Mouse (Mus musculus) neural tube, embryonic 14.5 days (tissue): Measurements from ENCODE around the gene Spred3. TPM values are rescaled to one million over a fixed set of nuclear protein-coding genes. Genes with fewer than 3 reads are reported as not detected.
A peak's percentile ranks its signal among the peaks of the same experiment; 100 is the strongest.

Experiments used
- ATAC-seq: fragments of 200-750 bp; cut with Nextera tagmentation; 2 replicates; pipeline ENCODE4 v1.8.0; 2017; ENCODE audit warnings: low read depth, mild to moderate bottlenecking, moderate TSS enrichment, moderate library complexity
- H3K27ac ChIP-seq: fragments of 300-500 bp; sonication (generic); 2 replicates; pipeline ENCODE4 v1.5.1; 2014; ENCODE audit warnings: low read depth, mild to moderate bottlenecking, control low read depth, low read length, moderate library complexity, mixed read lengths
- H3K27me3 ChIP-seq: fragments of 300-500 bp; sonication (generic); 2 replicates; pipeline ENCODE4 v1.6.1; 2014; ENCODE audit warnings: low read length; ENCODE audit not compliant: control insufficient read depth, insufficient read depth
- H3K36me3 ChIP-seq: fragments of 300-500 bp; sonication (generic); 2 replicates; pipeline ENCODE4 v1.6.1; 2014; ENCODE audit warnings: low read length, mixed read lengths; ENCODE audit not compliant: control insufficient read depth, insufficient read depth
- H3K4me1 ChIP-seq: fragments of 300-500 bp; sonication (generic); 2 replicates; pipeline ENCODE4 v1.6.1; 2014; ENCODE audit warnings: low read length; ENCODE audit not compliant: control insufficient read depth, insufficient read depth
- H3K4me2 ChIP-seq: fragments of 300-500 bp; sonication (generic); 2 replicates; pipeline ENCODE4 v1.6.1; 2014; ENCODE audit warnings: mild to moderate bottlenecking, low read depth, low read length, control low read depth
- H3K4me3 ChIP-seq: fragments of 300-500 bp; sonication (generic); 2 replicates; pipeline ENCODE4 v1.5.1; 2014; ENCODE audit warnings: low read depth, low read length, control low read depth, mixed read lengths
- H3K9ac ChIP-seq: fragments of 300-500 bp; sonication (generic); replicated peaks from 2 replicates; pipeline ENCODE4 v1.6.1; 2014; ENCODE audit warnings: low read depth, mild to moderate bottlenecking, control low read depth, low read length, mixed read lengths
- H3K9me3 ChIP-seq: fragments of 300-500 bp; sonication (generic); 2 replicates; pipeline ENCODE4 v1.6.1; 2016; ENCODE audit warnings: low read length; ENCODE audit not compliant: control insufficient read depth
- WGBS: fragments of 180-500 bp; shearing (Covaris S2); extraction: QIAGEN DNeasy Blood & Tissue Kit; methylation state at CpG from one replicate; pipeline ENCODE4 v1.1.7; 2014; 5-methylcytosine and 5-hydroxymethylcytosine counted together
- polyA plus RNA-seq: library from polyadenylated mRNA; unstranded; fragments of >200 nt; fragmentation: Nextera tagmentation; extraction: Ambion mirVana; gene quantifications from 2 replicates; pipeline ENCODE4 v1.2.1, GENCODE M21; 2014

Spred3 gene
- polyA plus RNA-seq, 1 experiment from 2014 or later: 14.9 TPM

- H3K27me3 ChIP-seq: peaks cover 4% of the 10 kb centered on the region; the same call in 1 of the 2 replicates
- 4% methylated on average over 67 of the region's 68 CpGs for WGBS
- peak within 1 kb of the TSS; percentile 74 for H3K9ac ChIP-seq
- no peaks in the 10 kb centered on the region for H3K9me3 ChIP-seq
- ATAC-seq: peak; percentile 84
- peak within 1 kb of the TSS; percentile 57 for H3K4me3 ChIP-seq
- H3K27ac ChIP-seq: peak within 1 kb of the TSS; percentile 76
- H3K4me2 ChIP-seq: peak within 1 kb of the TSS; percentile 56
- no peaks in the 10 kb centered on the region for H3K36me3 ChIP-seq
- H3K4me1 ChIP-seq: 0 out of 2 replicates have a peak, but pooled peaks cover 4% of the 10 kb centered on the region
These were observed 14.1 kb downstream of the Spred3 start, which contains the start of gene Fam98c for GRCm38 (mm10) chr7:29155838-29156782. Gene Fam98c (minus strand): TSS chr7:29156234.

- Histone ChIP-seq H3K4me2 (peak overlapping the region; percentile 56), H3K9me3 (no peaks in the 10 kb centered on the region), H3K27me3 (peaks cover 4% of the 10 kb centered on the region; the same call in 1 of the 2 replicates), H3K4me1 (0 out of 2 replicates have a peak, but pooled peaks cover 4% of the 10 kb centered on the region), H3K9ac (peak overlapping the region; percentile 74), H3K4me3 (peak overlapping the region; percentile 57), H3K36me3 (no peaks in the 10 kb centered on the region), H3K27ac (peak overlapping the region; percentile 76)
- 7% methylated on average over 37 of the region's 37 CpGs for WGBS
- ATAC-seq: peak; percentile 91
These were observed 14.9 kb downstream of the Spred3 start for GRCm38 (mm10) chr7:29155196-29155837.

GRCm38 (mm10) chr7:29154018-29154720 lies 16.0 kb downstream of the Spred3 start:
- no peak overlapping the region for H3K4me3 ChIP-seq
- H3K36me3 ChIP-seq: no peaks in the 10 kb centered on the region
- H3K27me3 ChIP-seq: peaks cover 4% of the 10 kb centered on the region; the same call in 1 of the 2 replicates
- 97% methylated on average over 14 of the region's 14 CpGs for WGBS
- ATAC-seq: no peak
- H3K4me2 ChIP-seq: no peak overlapping the region
- 0 out of 2 replicates have a peak, but pooled peaks cover 4% of the 10 kb centered on the region for H3K4me1 ChIP-seq
- H3K9ac ChIP-seq: no peak overlapping the region
- H3K27ac ChIP-seq: no peak overlapping the region
- no peaks in the 10 kb centered on the region for H3K9me3 ChIP-seq

GRCm38 (mm10) chr7:29151486-29151885 lies 18.7 kb downstream of the Spred3 start:
- ATAC-seq: no peak
- Histone ChIP-seq H3K4me2 (no peak overlapping the region), H3K27ac (no peak overlapping the region), H3K9ac (no peak overlapping the region), H3K36me3 (no peaks in the 10 kb centered on the region), H3K9me3 (no peaks in the 10 kb centered on the region), H3K4me3 (no peak overlapping the region), H3K27me3 (no peaks in the 10 kb centered on the region), H3K4me1 (0 out of 2 replicates have a peak, but pooled peaks cover 4% of the 10 kb centered on the region)
- WGBS: 69% methylated on average over 10 of the region's 10 CpGs

GRCm38 (mm10) chr7:29148771-29149170 lies 21.4 kb downstream of the Spred3 start:
- Histone ChIP-seq H3K4me1 (no peaks in the 10 kb centered on the region), H3K36me3 (no peaks in the 10 kb centered on the region), H3K9ac (no peak overlapping the region), H3K27ac (no peak overlapping the region), H3K9me3 (no peaks in the 10 kb centered on the region), H3K4me2 (no peak overlapping the region), H3K4me3 (no peak overlapping the region), H3K27me3 (no peaks in the 10 kb centered on the region)
- no peak for ATAC-seq
- 94% methylated on average over 15 of the region's 15 CpGs for WGBS

- WGBS: 91% methylated on average over 7 of the region's 7 CpGs
- Histone ChIP-seq H3K4me2 (no peak overlapping the region), H3K9me3 (no peaks in the 10 kb centered on the region), H3K4me1 (no peaks in the 10 kb centered on the region), H3K4me3 (no peak overlapping the region), H3K27me3 (no peaks in the 10 kb centered on the region), H3K27ac (no peak overlapping the region), H3K36me3 (no peaks in the 10 kb centered on the region), H3K9ac (no peak overlapping the region)
- no peak for ATAC-seq
These were observed 23.4 kb downstream of the Spred3 start for GRCm38 (mm10) chr7:29146625-29147367.

GRCm38 (mm10) chr7:29144006-29144405 lies 26.2 kb downstream of the Spred3 start:
- no peak overlapping the region for H3K4me3 ChIP-seq
- no peaks in the 10 kb centered on the region for H3K27me3 ChIP-seq
- no peaks in the 10 kb centered on the region for H3K36me3 ChIP-seq
- no peak overlapping the region for H3K4me2 ChIP-seq
- H3K4me1 ChIP-seq: no peaks in the 10 kb centered on the region
- 96% methylated on average over 4 of the region's 4 CpGs for WGBS
- no peak overlapping the region for H3K27ac ChIP-seq
- no peak for ATAC-seq
- H3K9me3 ChIP-seq: no peaks in the 10 kb centered on the region
- no peak overlapping the region for H3K9ac ChIP-seq

- no peak overlapping the region for H3K27ac ChIP-seq
These were observed 28.8 kb downstream of the Spred3 start for GRCm38 (mm10) chr7:29141416-29141815.

More at GRCm38 (mm10) chr7:29141416-29141815, 28.8 kb downstream of the Spred3 start:
- no peak for ATAC-seq
- Histone ChIP-seq H3K27me3 (no peaks in the 10 kb centered on the region), H3K4me2 (no peak overlapping the region), H3K36me3 (no peaks in the 10 kb centered on the region), H3K9me3 (no peaks in the 10 kb centered on the region), H3K4me1 (no peaks in the 10 kb centered on the region), H3K9ac (no peak overlapping the region), H3K4me3 (no peak overlapping the region)
- WGBS: 86% methylated on average over 8 of the region's 8 CpGs
